Mouse (Mus musculus) G1E (cell line): ENCODE data around the gene Hspb11. TPM values are rescaled to one million over a fixed set of nuclear protein-coding genes. Genes with fewer than 3 reads are reported as not detected.

Experiments used
- ATAC-seq: 2 replicates; pipeline ENCODE4 v1.8.0; 2016; ENCODE audit warnings: mild to moderate bottlenecking; ENCODE audit not compliant: insufficient number of reproducible peaks, poor library complexity, low FRiP score, severe bottlenecking; ENCODE audit errors: extremely low read depth
- DNase-seq: peaks from one replicate; pipeline ENCODE4 v3.0.0; 2012; ENCODE audit warnings: low spot score
- H3K27me3 ChIP-seq: 2 replicates; pipeline ENCODE4 v1.6.1; 2012; ENCODE audit warnings: mild to moderate bottlenecking, low read length, inconsistent platforms; ENCODE audit not compliant: insufficient read depth
- H3K36me3 ChIP-seq: replicated peaks from 2 replicates; pipeline ENCODE3; 2012; ENCODE audit warnings: mild to moderate bottlenecking, inconsistent platforms
- H3K4me1 ChIP-seq: 2 replicates; pipeline ENCODE4 v1.6.1; 2012; ENCODE audit warnings: low read depth, low read length, inconsistent platforms, mixed read lengths; ENCODE audit not compliant: insufficient read depth
- H3K4me3 ChIP-seq: 2 replicates; pipeline ENCODE4 v1.5.1; 2012; ENCODE audit warnings: low read depth, mild to moderate bottlenecking, inconsistent platforms, low read length, moderate library complexity, mixed read lengths
- H3K9me3 ChIP-seq: replicated peaks from 2 replicates; pipeline ENCODE4 v1.6.1; 2012; ENCODE audit warnings: inconsistent platforms
- CTCF ChIP-seq: IDR thresholded peaks from 2 replicates; pipeline ENCODE4 v1.5.1; 2012; ENCODE audit warnings: low read depth, low read length, inconsistent platforms, mixed read lengths
- GATA1 ChIP-seq: IDR thresholded peaks from 2 replicates; pipeline ENCODE4 v1.6.1; 2012; ENCODE audit warnings: borderline replicate concordance, low read length, inconsistent platforms, mixed read lengths
- GATA2 ChIP-seq: IDR thresholded peaks from 2 replicates; pipeline ENCODE4 v1.6.1; 2012; ENCODE audit warnings: low read depth, low read length, inconsistent platforms, borderline replicate concordance
- POLR2AphosphoS5 ChIP-seq: IDR thresholded peaks from 2 replicates; pipeline ENCODE4 v1.6.1; 2012; ENCODE audit warnings: low read depth, low read length, inconsistent platforms; ENCODE audit not compliant: insufficient replicate concordance
- TAL1 ChIP-seq: conservative IDR thresholded peaks from 2 replicates; pipeline ENCODE4 v1.6.1; 2012; ENCODE audit warnings: low read depth, low read length, inconsistent platforms, mixed read lengths
- polyA plus RNA-seq: library from polyadenylated mRNA; stranded (reverse); fragments of >175 nt; gene quantifications from 2 replicates; pipeline ENCODE4 v1.2.3, GENCODE M21; 2012
- total RNA-seq, 2 experiments: library from RNA; stranded (forward) in 1 of 2; stranded (reverse) in 1 of 2; fragments of 200-1000 nt in 1 of 2; fragments of >200 nt in 1 of 2; fragmentation: Nextera tagmentation in 1 of 2; gene quantifications; 2 replicates each; pipeline ENCODE4 v1.2.3; 2014 to 2017

Hspb11 gene
- total and polyA plus RNA-seq, 3 experiments = 9.1 to 37.5 (median 33.8) TPM

DNA sequence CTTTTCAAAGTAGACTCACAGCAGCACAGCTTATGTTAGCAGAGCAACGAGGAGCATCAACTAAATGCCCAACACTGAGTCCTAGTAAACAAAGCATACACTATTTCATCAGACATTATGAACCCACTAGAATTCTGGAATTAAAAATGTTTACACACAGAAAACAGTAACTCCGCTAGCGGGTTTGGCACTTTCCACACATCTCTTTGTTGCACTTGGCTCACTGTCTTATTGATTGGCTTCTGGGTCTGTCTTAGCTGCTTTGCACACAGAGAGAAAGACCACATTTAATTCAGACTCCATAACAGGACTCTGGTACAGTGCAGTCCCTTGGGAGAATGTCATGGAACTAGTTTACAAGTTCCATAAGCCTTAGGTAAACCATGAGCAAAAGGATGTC, 5.3 kb upstream of the Hspb11 start:
- Histone ChIP-seq H3K4me1 (peaks cover 49% of the 10 kb centered on the region), H3K27me3 (no peaks in the 10 kb centered on the region), H3K4me3 (no peak overlapping the region), H3K36me3 (peaks cover 40% of the 10 kb centered on the region), H3K9me3 (no peaks in the 10 kb centered on the region)
- TF ChIP-seq CTCF = no peak
- no peak for TF ChIP-seq POLR2AphosphoS5
- TF ChIP-seq GATA2 = no peak
- TF ChIP-seq TAL1 = no peak
- TF ChIP-seq GATA1 = no peak
- ATAC-seq (no peak), DNase-seq (no peak)

DNA sequence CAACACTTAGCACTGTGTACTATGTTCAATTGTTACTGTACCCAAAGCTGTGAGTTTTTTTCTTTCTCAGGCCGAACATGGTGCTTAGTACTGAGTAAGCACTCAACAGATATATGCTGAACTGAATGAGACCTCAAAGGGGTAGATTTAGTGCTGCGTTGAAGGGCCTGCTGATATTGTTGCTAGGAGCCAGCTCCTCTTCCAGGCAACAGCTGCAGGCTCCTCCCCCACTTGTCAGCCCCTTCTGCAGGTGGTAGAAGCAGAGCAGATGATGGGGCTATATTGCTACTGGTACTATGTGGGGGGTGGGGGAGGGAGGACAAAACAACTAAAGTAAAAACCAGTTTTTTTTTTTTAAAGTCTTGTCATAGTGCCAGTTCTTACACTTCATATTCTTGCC, 3.9 kb upstream of the Hspb11 start:
- peaks cover 50% of the 10 kb centered on the region for H3K4me1 ChIP-seq
- TF ChIP-seq GATA1 (no peak), TAL1 (no peak), CTCF (no peak), POLR2AphosphoS5 (no peak), GATA2 (no peak)
- no peak for ATAC-seq
- no peaks in the 10 kb centered on the region for H3K27me3 ChIP-seq
- H3K9me3 ChIP-seq = no peaks in the 10 kb centered on the region
- peaks cover 28% of the 10 kb centered on the region for H3K36me3 ChIP-seq
- H3K4me3 ChIP-seq = no peak overlapping the region
- DNase-seq = no peak

DNA sequence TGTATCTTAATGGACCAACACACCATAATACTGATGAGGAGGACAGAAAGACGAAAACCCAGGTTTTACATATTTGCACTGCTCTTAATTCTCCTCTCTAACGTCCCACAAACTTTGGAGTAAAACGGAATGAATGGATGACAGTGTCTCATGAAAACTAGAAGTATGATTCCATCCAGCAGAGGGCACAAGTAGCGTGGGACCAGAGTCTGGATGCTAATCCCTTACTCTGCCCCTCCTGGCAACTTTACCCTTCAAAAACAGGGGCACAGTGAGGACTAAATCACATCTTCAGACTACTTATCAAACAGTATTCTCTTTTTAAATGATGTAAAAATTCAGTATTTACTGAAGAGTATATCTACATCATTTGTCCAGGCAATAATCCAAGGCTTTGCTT, 2.9 kb upstream of the Hspb11 start:
- Histone ChIP-seq H3K4me1 (peaks cover 55% of the 10 kb centered on the region), H3K36me3 (peaks cover 21% of the 10 kb centered on the region), H3K9me3 (no peaks in the 10 kb centered on the region), H3K4me3 (no peak overlapping the region), H3K27me3 (no peaks in the 10 kb centered on the region)
- ATAC-seq (no peak), DNase-seq (peak; percentile 25)
- TF ChIP-seq POLR2AphosphoS5 = no peak
- TF ChIP-seq TAL1 = no peak
- no peak for TF ChIP-seq GATA1
- TF ChIP-seq CTCF = no peak; the same call in 1 of the 2 replicates
- no peak for TF ChIP-seq GATA2

DNA sequence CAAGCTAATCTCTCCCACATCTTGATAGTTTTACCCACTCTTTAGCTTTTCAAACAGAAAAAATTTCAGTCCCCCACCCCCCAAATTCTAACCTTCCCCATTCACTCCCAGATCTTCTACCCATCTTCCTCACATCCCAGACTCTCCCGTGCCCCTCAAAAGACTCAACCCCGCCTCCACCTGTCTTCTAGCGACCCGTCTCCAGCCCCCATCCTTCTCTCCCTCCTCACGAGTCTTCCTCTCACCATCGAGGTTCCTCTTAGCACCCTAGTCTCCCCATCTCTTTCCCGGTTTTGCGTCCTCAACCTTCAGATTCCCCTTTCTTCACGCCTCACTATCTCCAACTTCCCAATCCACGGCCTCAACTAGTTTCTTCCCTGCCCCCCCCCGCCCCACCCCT, 871 bp upstream of the Hspb11 start:
- TF ChIP-seq POLR2AphosphoS5 (no peak), CTCF (no peak), GATA2 (no peak), GATA1 (no peak)
- Histone ChIP-seq H3K4me1 (peaks cover 50% of the 10 kb centered on the region), H3K36me3 (peaks cover 7% of the 10 kb centered on the region), H3K9me3 (no peaks in the 10 kb centered on the region), H3K4me3 (peak overlapping the region; percentile 85), H3K27me3 (no peaks in the 10 kb centered on the region)
- DNase-seq = no peak
- ATAC-seq = no peak

DNA sequence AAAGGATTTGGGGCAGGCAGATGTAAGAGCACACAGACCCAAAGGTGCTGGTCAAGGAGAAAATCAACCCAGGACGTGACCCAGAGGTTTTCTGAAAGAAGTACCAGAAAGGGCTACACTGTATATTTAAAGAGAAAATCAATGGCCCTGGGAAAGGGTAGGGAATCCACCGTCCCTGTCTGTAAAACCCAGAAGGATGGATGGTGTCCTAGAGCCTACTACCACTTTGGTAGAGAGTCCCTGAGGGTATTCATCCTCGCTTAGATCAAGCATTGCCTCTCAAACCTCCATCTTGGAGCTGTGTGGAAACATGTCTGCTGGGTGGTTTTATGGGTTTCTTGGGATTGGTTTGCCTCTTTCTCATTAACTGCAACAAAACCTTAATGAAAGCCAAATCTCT, 1.0 kb downstream of the Hspb11 start:
- H3K27me3 ChIP-seq = no peaks in the 10 kb centered on the region
- DNase-seq (no peak), ATAC-seq (no peak)
- no peak for TF ChIP-seq CTCF
- TF ChIP-seq GATA1 = no peak
- TF ChIP-seq TAL1 = no peak
- TF ChIP-seq POLR2AphosphoS5 = no peak
- H3K4me3 ChIP-seq = peak overlapping the region; percentile 85
- peaks cover 1% of the 10 kb centered on the region for H3K36me3 ChIP-seq
- H3K9me3 ChIP-seq = no peaks in the 10 kb centered on the region
- peaks cover 42% of the 10 kb centered on the region for H3K4me1 ChIP-seq

DNA sequence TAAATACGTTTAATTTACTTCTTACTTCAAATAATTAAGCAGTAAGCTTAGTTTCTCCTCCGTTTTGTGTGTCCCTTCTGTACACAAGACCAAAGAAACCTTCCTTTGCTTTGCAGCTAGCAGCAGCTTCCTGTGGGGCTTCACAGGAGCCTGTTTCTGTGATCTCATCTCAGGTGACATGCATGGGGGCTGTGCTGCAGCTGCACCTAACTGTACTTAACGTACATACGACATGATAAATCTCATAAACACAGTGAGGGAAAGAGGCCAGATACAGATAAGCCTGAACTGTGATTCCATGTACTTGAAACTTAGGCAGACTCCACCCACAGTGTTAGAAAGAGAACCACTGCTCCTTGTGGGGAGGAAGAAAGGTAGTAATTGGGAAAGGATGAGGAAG, 6.6 kb downstream of the Hspb11 start:
- H3K4me3 ChIP-seq = no peak overlapping the region
- no peak for ATAC-seq
- no peak for DNase-seq

More for the DNA sequence above, 6.6 kb downstream of the Hspb11 start:
- H3K4me1 ChIP-seq = peaks cover 12% of the 10 kb centered on the region
- peaks cover 2% of the 10 kb centered on the region for H3K9me3 ChIP-seq
- peaks cover 6% of the 10 kb centered on the region for H3K36me3 ChIP-seq
- no peaks in the 10 kb centered on the region for H3K27me3 ChIP-seq
- no peak for TF ChIP-seq GATA1
- TF ChIP-seq GATA2 = no peak
- no peak for TF ChIP-seq CTCF
- TF ChIP-seq POLR2AphosphoS5 = no peak
- no peak for TF ChIP-seq TAL1
